Mouse (Mus musculus) cortical plate, adult 2 months (tissue): ENCODE results near the gene Arl8b. TPM values are rescaled to one million over a fixed set of nuclear protein-coding genes. Genes with fewer than 3 reads are reported as not detected.
A peak's percentile ranks its signal among the peaks of the same experiment; 100 is the strongest.

ENCODE experiments used
- H3K27ac ChIP-seq: fragments of 200-500 bp; 2 replicates; pipeline ENCODE4 v1.5.1; 2012; ENCODE audit warnings: low read length, control low read depth, inconsistent platforms; ENCODE audit not compliant: insufficient read depth
- H3K4me1 ChIP-seq: fragments of 200-500 bp; 2 replicates; pipeline ENCODE4 v1.6.1; 2011; ENCODE audit warnings: low read length; ENCODE audit not compliant: control insufficient read depth, insufficient read depth
- H3K4me3 ChIP-seq: fragments of 200-500 bp; 2 replicates; pipeline ENCODE4 v1.5.1; 2011; ENCODE audit warnings: mild to moderate bottlenecking, low read length, control low read depth; ENCODE audit not compliant: insufficient read depth
- CTCF ChIP-seq: fragments of 200-500 bp; IDR thresholded peaks from 2 replicates; pipeline ENCODE4 v1.5.1; 2011; ENCODE audit warnings: mild to moderate bottlenecking, control low read depth, low read length; ENCODE audit not compliant: insufficient read depth; ENCODE audit errors: extremely low read depth
- POLR2A ChIP-seq: fragments of 200-500 bp; IDR thresholded peaks from 2 replicates; pipeline ENCODE4 v1.6.1; 2011; ENCODE audit warnings: mild to moderate bottlenecking, low read length, control low read depth; ENCODE audit not compliant: insufficient read depth; ENCODE audit errors: extremely low read depth
- polyA plus RNA-seq: library from polyadenylated mRNA; depleted of rRNA; stranded (reverse); fragments of >200 nt; gene quantifications from 2 replicates; pipeline ENCODE4 v1.2.3, GENCODE M21; 2012

Gene Arl8b
- polyA plus RNA-seq, 1 experiment, result 83.6 TPM

DNA sequence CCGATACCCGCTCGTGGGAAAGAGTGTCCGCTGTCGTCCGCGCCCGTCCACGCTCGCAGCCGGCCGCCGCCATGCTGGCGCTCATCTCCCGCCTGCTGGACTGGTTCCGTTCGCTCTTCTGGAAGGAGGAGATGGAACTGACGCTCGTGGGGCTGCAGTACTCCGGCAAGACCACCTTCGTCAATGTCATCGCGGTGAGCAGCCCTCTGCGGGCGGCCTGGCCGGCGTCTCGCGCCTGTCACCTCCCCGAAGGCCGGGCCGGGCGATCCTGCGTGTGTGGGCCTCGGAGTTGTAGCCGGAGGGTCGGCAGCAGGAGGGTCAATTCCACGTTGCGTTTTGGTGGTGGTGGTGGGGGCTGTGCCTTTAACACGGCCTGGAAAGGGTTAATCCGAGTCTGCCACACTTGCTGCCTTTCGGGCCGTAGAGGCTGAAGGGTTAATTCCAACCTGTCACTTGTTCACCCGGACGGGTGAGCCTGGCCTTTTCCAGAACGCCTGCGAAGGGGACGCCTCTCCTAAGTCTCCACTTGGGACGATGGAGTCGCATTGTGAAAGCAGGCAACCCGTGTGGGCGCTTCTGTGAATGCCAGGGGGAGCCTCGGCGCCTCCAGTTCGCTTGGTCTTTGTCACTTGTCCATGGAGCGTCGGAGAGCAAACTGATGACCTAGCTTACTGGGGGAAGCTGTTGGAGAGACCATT, 434 bp downstream of the Arl8b start:
- peaks cover 9% of the 10 kb centered on the region for H3K4me1 ChIP-seq
- H3K4me3 ChIP-seq, result peak overlapping the region; percentile 90
- peak overlapping the region; percentile 76 for H3K27ac ChIP-seq
- TF ChIP-seq POLR2A, result no peak
- no peak for TF ChIP-seq CTCF

DNA sequence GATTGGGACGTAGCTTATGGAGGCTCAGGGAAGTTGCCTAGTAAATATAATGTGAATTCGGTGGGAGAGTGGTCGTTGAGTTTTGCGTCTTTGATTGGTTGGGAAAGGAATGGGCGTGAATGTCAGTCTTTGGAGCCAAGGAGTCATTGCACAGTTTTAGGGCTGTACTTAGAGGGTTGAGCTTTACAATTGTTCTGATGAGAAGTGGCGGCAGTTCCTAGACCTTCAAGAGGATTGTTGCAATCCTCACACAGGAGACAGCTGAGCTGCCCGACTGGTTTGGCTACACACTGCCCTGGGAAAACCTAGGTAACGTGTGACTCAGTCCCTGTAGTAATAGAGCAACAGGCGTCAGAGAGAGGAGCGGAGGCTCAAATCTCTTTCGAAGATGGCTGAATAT, 1.2 kb downstream of the Arl8b start:
- peak overlapping the region; percentile 90 for H3K4me3 ChIP-seq
- no peak overlapping the region for H3K27ac ChIP-seq
- H3K4me1 ChIP-seq, result peaks cover 9% of the 10 kb centered on the region
- TF ChIP-seq POLR2A, result no peak
- TF ChIP-seq CTCF, result no peak

DNA sequence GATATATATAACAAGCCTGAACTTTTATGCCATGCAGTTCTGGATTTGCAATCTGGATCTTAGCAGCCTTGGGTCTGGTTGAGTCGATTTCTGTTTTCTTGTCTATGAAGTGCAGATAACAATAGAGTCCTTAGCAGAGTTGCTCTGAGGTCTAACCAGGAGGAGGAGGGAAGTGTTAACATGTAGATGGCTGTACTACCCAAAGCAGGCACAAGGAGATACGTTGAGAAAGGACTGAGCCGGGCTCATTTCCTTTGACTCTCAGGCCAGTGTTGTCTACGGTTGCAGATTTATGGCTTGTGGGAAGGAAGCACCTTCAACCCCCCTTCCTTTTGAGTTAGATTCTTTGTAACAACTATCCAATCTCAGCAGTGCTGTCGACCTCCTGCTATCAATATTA, 1.9 kb downstream of the Arl8b start:
- no peak for TF ChIP-seq POLR2A
- TF ChIP-seq CTCF, result no peak
- Histone ChIP-seq H3K27ac (no peak overlapping the region), H3K4me3 (peak overlapping the region; percentile 90; the same call in 1 of the 2 replicates), H3K4me1 (peaks cover 9% of the 10 kb centered on the region)

DNA sequence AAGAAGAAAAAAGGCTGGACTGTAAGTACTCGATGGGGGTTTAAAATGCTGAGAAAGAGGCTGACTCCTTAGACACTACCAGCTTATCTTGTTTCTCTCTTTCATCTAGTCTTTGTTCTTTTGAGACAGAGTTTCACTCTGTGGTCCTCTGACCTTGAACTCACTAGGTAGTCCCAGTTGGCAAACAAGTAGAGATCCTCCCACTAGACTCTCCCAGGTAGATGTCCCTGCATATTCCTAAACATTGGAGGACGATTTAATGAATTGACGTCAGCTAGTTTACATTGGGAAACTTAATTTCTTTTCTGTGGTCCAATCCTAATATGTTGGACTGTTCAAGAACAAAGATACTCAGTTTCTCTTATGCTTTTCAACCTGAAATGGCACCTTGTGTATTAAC, 2.7 kb downstream of the Arl8b start:
- Histone ChIP-seq H3K27ac (no peak overlapping the region), H3K4me3 (no peak overlapping the region), H3K4me1 (peaks cover 9% of the 10 kb centered on the region)
- TF ChIP-seq CTCF (no peak), POLR2A (no peak)

DNA sequence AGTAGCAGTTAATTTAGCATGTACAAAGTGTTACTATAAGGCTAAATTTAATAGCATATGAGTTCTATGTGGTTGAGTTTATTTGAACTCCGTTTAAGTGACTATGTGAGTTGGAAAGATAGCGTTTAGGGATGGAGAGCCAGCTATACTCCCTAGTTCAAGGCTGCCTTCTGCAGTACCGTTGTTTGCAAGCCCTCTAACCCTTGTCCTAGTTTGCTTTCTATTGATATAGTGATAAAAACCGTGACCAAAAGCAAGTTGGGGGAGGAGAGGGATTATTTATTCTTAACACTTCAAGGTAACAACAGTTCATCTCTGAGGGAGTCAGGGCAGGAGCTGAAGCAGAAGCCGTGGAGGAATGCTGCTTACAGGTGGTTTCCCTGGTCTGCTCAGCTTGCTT, 8.6 kb downstream of the Arl8b start:
- H3K4me3 ChIP-seq, result no peak overlapping the region
- TF ChIP-seq CTCF (no peak), POLR2A (no peak)
- H3K27ac ChIP-seq, result no peak overlapping the region
- 0 out of 2 replicates have a peak, but pooled peaks cover 1% of the 10 kb centered on the region for H3K4me1 ChIP-seq

DNA sequence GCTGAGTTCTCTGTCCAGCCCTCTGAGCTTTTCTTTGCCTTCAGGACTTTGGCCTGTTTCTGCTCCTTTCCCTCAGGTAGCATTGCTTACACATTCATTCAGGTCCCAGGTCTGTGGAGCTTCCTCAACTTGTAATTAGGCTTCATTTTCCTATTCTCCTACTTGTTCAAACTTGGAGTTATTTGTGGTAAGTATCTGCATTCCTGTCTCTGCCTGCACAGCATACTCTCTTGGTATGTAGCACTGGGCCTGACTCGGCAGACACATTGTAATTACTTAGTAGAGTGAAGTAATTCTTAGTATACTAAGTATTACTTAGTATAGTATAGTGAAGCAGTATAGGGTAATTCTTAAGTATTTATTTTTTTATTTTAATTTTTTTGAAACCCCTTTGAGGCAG, 13.0 kb downstream of the Arl8b start:
- H3K4me3 ChIP-seq, result no peak overlapping the region
- peaks cover 3% of the 10 kb centered on the region; the same call in 1 of the 2 replicates for H3K4me1 ChIP-seq
- H3K27ac ChIP-seq, result no peak overlapping the region
- no peak for TF ChIP-seq CTCF
- no peak for TF ChIP-seq POLR2A

DNA sequence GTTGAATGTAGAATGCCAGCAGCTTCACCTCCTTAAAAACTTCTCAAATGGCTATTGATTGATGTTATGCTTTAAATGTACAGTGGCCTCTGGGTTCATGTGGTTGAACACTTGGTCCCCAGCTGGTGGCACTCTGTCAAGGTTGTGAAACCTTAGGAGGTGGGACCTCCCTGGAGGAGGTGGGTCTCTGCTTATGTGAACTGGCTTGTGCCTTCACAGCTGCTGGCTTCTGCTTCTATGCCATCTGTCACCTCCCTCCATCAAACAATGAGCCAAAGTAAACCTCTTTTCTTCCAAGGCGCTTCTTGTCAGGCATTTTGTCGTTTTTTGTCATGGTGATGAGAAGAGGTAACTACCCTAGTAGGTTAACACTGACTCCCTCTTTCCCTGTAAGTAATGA, 13.8 kb downstream of the Arl8b start:
- Histone ChIP-seq H3K27ac (no peak overlapping the region), H3K4me3 (no peak overlapping the region), H3K4me1 (peaks cover 3% of the 10 kb centered on the region; the same call in 1 of the 2 replicates)
- TF ChIP-seq CTCF (no peak), POLR2A (no peak)

DNA sequence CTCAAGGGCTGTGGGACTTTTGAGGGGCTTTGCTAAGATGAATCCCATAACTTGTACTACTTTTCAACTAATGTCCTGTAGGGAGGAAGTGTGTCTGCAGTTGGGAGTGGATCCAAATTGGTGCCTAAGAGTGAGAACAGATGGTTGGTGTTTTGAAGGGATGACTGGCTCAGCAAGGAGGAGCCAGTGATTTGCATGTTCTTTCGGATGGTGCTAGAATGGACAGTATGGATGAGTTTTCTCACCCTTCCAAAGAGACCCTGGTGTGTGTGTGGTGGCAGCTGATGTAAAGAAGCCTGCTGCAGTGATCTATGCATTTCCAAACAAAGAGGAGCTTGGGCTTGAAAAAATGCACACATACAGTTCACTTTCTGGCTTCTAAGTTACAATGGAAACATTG, 22.3 kb downstream of the Arl8b start:
- TF ChIP-seq POLR2A (no peak), CTCF (no peak)
- Histone ChIP-seq H3K4me1 (peaks cover 10% of the 10 kb centered on the region; the same call in 1 of the 2 replicates), H3K4me3 (no peak overlapping the region), H3K27ac (no peak overlapping the region)

DNA sequence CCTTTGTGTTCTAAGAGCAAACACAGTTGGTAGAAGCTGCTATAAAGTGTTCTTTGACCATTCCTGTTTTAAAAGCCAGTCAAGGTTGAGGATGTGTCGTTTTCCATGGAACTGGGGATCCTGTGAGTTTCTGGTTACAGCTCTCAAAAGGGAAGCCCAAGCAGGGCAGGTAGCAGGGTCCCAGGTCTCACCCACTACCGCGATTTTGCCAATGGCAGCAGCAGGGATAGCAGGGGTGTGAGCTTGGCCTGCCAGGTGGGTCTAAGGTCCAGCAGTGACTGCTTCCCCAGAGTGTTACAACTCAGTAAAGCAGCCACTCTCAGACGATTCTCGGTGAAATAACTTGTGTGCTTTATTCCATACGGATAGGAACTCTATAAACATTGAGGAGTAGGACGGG, 23.0 kb downstream of the Arl8b start:
- H3K27ac ChIP-seq, result no peak overlapping the region
- no peak for TF ChIP-seq CTCF
- TF ChIP-seq POLR2A, result no peak
- H3K4me3 ChIP-seq, result no peak overlapping the region
- peaks cover 10% of the 10 kb centered on the region; the same call in 1 of the 2 replicates for H3K4me1 ChIP-seq

DNA sequence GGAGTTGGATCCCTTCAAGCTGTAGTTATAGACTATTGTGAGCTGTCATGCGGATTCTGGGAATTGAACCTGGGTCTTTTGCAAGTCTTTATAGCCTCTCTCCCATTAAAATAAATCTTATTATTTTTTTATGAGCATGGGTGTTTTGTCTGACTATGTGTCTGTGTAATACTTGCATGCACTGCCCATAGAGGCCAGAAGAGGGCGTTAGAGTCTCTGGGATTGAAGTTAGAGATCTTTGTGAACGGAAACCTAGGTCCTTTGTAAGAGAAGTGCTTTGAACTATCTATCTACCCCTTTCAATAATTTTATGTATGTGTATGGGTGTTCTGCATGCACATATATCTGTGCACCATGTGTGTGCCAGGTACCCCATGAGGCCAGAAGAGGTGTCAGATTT, 24.5 kb downstream of the Arl8b start:
- H3K4me3 ChIP-seq, result no peak overlapping the region
- H3K27ac ChIP-seq, result no peak overlapping the region
- H3K4me1 ChIP-seq, result peaks cover 10% of the 10 kb centered on the region; the same call in 1 of the 2 replicates
- TF ChIP-seq POLR2A (no peak), CTCF (no peak)
